Mouse (Mus musculus): Measurements from ENCODE around the gene Dnah17.

Gene Dnah17

DNA sequence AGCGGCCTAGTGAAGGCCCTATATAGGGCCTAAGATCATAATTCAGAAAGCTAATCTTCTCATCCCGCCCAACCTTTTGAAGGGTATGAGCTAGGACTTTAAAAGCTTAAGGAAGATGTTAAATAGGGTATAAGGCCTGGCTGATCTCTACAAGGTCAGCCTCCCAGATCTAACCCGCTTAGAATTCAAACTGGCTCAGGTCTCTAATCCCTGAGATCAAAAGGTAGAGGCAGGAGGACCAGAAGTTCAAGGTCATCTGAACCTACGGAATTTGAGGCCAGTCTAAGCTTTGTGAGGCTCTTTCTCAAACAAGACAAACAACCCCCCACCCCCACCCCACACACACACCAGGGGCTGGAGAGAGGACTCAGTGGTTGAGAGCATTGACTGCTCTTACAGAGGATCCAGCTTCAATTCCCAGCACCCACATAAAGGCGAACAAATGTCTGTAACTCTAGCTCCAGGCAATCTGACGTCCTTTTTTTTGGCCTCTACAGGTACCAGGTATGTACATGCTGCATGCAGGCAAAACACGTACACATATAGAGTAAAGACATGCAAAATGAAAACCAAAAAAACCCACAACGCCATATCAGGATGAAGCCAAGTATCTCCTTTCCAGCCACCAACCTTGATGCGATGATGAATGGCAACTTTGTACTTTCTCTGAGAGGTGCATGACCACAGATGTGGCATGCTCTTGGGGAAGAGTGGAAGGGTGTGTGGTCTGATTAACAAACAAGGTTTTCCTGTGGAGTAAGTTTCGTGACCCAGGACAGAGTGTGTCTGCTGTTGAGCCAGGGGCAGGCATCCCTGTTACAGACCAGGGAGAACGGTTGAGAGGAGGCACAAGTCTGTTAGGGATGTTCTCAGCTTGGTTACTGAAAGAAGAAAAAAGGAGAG is 157.5 kb downstream of the Dnah17 start:
- no peak for DNase-seq (ENCODE audit: low read depth, low spot score)
